Mouse (Mus musculus) adrenal gland, postnatal 36 days (tissue): ENCODE data around the gene Hsd3b4. TPM values are rescaled to one million over a fixed set of nuclear protein-coding genes. Genes with fewer than 3 reads are reported as not detected.
"Not testable (repeated sequence)": the region's sequence is repeated elsewhere in the genome, so short reads cannot be mapped to it uniquely, and the experiment has no call there.

Experiments
- DNase-seq, 2 experiments: peaks; one replicate each; pipeline ENCODE4 v3.0.0; 2021; ENCODE audit warnings: mixed read lengths in 1 of 2
- long read RNA-seq, 2 experiments: library from polyadenylated mRNA; stranded (forward); transcript quantifications; one replicate each; pipeline ENCODE4 v2.0.0; 2021; ENCODE audit warnings: borderline sequencing depth in 2 of 2
- total RNA-seq, 2 experiments: library from RNA; stranded (reverse); gene quantifications; 2 replicates each; pipeline ENCODE4 v1.2.3; 2021

Gene Hsd3b4
- total RNA-seq = not detected
- long read RNA-seq, experiment 1 = 0 reads
- long read RNA-seq, experiment 2 = 0 reads

DNA sequence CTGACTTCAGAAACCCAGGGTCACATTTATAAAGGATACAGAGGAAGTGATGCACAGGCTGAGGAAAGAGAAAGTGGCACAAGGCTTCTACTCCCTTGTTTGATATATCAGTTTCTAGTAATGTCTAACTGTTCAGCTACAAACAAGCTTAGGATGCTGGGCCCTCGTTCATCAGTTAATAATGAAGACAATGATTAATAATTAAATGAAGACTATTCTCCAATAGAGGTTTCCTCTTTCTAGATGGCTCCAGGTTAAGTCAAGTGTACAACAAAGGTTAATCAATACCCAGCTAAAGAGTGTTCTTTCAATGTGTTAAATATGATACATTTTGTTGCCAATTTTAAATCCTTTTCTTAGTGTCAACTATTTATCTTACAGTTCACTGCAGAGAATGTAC is at the start of gene Hsd3b4:
TSS of gene Hsd3b4 (minus strand) at position 101 of the 400 bp plus-strand sequence.
- DNase-seq = not testable (repeated sequence)

DNA sequence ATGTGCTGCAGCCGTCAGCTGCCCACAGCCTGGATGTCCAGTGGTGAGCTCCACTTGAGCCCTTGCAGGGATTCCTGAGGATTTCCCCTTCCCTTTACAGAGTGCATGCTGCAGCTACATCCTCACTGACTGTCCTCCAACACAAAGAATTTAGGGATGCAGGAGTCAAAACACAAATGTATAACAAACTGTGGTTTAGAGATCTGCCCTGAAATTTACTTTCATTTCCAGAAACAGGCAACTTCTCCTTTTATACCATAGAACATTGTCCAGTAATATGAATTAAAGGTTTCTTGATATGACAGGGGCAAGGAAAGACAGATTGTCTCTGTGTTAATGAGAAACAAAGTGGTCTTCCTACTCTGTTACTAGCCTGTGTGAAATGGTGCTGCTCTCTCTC is 40.5 kb upstream of the Hsd3b4 start:
- DNase-seq = not testable (repeated sequence)

DNA sequence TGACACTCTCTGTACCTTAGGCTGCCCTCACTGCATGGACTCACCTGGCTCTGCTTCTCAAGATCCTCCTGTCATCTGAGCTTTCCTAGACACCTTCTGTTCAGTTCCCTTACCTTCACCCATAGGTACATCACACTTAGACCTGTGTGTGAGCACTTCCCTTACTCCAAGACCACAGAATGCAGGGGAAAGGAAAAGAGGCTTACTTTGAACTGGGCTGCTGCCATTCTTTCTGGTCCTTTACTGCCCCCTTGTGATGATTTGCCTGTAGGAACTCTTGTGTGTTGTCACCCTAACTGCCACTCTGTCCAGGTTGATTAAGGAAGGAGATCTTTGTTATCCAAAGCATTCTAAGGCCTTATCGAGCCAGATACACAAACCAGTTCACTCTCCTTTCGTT is 39.9 kb upstream of the Hsd3b4 start:
- DNase-seq = not testable (repeated sequence)

DNA sequence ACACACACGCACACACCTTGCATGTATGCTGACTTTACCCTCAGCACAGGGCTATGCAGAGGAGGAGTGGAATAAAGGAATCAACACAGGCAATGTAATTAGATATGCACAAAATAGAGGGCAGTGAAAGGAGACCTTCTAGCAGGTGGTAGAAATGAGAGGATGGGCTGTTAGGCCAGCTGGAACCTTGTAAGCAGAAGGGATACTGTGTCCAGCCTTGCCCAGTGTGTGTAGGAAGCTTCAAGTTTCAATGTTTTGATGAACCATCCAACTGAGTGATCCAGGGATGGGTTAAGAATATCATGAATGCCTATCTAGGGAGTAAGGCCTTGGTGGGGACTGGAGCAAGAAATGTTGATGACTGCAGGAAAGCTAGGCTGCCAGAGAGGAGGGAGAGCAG is 38.2 kb upstream of the Hsd3b4 start:
- not testable (repeated sequence) for DNase-seq

DNA sequence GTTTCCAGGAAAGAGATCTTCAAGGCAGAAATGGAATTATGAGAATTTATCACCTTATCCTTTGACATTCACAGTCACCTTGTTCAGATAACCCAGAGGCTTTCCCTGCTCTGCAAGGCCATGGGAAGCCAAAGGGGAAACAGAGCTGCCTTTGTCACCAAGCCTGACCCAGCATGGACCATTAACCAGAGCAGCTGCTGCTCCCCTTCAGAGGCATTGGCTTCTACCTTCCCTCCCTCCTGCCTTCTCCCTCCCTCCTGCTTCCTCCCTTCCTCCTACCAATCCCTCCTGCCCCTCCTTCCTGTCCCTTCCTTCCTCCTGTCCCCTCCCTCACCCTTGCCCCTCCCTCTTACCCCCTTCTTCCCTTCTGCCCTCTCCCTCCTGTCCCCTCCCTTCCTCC is 37.3 kb upstream of the Hsd3b4 start:
- DNase-seq = not testable (repeated sequence)

DNA sequence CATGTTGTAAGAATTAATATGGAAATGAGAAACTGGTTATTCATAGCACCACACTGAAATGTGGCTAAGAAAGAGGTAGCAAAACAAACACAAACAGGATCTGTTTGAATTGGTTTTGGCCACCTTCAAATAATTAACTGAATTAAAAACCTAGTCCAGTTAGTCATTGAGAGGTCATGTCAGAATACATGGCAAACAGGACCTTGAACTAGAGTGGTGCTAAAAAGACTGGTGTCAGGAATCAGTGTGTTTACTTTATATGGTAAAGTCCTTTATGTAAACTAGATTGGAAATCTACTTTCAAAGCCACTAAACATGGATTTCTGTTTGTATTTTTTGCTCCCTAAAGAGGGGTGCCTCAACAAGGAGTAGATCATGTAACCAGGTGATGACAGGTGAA is 14.7 kb upstream of the Hsd3b4 start:
- not testable (repeated sequence) for DNase-seq

DNA sequence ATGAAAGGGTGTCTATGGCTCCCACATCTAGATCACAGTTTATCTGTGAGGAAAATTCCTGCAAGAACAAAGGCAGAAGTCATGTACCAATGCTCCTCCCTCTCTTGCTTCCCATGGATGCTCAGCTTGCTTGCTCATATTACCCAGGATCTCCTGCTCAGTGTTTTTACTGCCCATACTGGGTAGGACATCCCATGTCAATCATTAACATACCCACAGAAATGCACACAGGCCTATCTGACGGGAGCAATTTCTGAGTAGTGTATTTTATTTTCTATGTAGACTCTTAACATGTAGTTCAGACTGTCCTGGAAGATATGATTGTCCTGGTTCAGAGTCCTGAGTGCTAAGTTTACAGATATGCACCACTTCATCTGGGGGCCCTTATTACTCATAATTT is 14.2 kb upstream of the Hsd3b4 start:
- not testable (repeated sequence) for DNase-seq

DNA sequence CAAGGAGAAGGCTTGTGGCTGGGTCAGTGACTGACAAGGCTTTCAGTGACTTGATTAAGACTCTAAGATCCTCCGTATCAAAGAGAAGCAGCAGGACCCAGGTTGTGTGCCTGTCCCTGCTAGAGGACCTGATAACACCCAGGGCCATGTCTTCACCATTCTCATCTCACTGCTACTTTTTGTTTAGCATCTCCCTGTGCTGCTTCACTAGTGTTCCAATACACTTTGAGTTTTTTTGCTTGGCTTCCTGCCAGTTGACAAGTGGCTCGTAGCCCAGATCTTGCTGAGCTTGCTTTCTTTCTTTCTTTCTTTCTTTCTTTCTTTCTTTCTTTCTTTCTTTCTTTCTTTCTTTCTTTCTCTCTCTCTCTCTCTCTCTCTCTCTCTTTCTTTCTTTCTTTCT is 12.5 kb upstream of the Hsd3b4 start:
- not testable (repeated sequence) for DNase-seq

DNA sequence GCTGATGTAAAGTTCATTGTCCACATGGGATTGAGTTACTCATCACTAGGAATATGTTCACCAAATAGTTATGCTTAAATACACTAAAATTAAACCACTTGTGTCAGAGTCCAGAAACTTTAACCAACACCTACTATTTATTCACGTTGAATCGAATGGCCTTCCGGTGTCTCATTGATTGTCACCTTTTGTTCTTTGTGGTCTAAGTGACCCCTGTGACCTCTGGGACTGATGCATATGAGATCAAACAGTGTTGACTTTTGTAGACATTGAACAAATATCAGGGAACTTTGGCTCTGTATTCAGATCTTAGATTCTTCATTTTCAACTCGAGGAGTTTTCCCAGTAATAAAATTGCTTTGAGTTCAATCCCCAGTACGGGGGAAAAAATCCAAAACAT is 3.1 kb downstream of the Hsd3b4 start:
- not testable (repeated sequence) for DNase-seq

DNA sequence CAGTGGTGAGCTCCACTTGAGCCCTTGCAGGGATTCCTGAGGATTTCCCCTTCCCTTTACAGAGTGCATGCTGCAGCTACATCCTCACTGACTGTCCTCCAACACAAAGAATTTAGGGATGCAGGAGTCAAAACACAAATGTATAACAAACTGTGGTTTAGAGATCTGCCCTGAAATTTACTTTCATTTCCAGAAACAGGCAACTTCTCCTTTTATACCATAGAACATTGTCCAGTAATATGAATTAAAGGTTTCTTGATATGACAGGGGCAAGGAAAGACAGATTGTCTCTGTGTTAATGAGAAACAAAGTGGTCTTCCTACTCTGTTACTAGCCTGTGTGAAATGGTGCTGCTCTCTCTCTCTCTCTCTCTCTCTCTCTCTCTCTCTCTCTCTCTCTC is 12.9 kb downstream of the Hsd3b4 start:
- not testable (repeated sequence) for DNase-seq

DNA sequence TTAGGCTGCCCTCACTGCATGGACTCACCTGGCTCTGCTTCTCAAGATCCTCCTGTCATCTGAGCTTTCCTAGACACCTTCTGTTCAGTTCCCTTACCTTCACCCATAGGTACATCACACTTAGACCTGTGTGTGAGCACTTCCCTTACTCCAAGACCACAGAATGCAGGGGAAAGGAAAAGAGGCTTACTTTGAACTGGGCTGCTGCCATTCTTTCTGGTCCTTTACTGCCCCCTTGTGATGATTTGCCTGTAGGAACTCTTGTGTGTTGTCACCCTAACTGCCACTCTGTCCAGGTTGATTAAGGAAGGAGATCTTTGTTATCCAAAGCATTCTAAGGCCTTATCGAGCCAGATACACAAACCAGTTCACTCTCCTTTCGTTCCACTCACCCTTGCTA is 13.6 kb downstream of the Hsd3b4 start:
- not testable (repeated sequence) for DNase-seq

DNA sequence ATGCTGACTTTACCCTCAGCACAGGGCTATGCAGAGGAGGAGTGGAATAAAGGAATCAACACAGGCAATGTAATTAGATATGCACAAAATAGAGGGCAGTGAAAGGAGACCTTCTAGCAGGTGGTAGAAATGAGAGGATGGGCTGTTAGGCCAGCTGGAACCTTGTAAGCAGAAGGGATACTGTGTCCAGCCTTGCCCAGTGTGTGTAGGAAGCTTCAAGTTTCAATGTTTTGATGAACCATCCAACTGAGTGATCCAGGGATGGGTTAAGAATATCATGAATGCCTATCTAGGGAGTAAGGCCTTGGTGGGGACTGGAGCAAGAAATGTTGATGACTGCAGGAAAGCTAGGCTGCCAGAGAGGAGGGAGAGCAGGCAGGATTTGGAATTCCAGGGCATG is 15.3 kb downstream of the Hsd3b4 start:
- not testable (repeated sequence) for DNase-seq

DNA sequence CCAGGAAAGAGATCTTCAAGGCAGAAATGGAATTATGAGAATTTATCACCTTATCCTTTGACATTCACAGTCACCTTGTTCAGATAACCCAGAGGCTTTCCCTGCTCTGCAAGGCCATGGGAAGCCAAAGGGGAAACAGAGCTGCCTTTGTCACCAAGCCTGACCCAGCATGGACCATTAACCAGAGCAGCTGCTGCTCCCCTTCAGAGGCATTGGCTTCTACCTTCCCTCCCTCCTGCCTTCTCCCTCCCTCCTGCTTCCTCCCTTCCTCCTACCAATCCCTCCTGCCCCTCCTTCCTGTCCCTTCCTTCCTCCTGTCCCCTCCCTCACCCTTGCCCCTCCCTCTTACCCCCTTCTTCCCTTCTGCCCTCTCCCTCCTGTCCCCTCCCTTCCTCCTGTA is 16.1 kb downstream of the Hsd3b4 start:
- not testable (repeated sequence) for DNase-seq

DNA sequence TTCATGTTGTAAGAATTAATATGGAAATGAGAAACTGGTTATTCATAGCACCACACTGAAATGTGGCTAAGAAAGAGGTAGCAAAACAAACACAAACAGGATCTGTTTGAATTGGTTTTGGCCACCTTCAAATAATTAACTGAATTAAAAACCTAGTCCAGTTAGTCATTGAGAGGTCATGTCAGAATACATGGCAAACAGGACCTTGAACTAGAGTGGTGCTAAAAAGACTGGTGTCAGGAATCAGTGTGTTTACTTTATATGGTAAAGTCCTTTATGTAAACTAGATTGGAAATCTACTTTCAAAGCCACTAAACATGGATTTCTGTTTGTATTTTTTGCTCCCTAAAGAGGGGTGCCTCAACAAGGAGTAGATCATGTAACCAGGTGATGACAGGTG is 38.8 kb downstream of the Hsd3b4 start:
- DNase-seq = not testable (repeated sequence)

DNA sequence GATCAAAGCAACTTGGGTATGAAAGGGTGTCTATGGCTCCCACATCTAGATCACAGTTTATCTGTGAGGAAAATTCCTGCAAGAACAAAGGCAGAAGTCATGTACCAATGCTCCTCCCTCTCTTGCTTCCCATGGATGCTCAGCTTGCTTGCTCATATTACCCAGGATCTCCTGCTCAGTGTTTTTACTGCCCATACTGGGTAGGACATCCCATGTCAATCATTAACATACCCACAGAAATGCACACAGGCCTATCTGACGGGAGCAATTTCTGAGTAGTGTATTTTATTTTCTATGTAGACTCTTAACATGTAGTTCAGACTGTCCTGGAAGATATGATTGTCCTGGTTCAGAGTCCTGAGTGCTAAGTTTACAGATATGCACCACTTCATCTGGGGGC is 39.3 kb downstream of the Hsd3b4 start:
- not testable (repeated sequence) for DNase-seq

DNA sequence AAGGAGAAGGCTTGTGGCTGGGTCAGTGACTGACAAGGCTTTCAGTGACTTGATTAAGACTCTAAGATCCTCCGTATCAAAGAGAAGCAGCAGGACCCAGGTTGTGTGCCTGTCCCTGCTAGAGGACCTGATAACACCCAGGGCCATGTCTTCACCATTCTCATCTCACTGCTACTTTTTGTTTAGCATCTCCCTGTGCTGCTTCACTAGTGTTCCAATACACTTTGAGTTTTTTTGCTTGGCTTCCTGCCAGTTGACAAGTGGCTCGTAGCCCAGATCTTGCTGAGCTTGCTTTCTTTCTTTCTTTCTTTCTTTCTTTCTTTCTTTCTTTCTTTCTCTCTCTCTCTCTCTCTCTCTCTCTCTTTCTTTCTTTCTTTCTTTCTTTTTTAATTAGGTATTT is 41.0 kb downstream of the Hsd3b4 start:
- not testable (repeated sequence) for DNase-seq

DNA sequence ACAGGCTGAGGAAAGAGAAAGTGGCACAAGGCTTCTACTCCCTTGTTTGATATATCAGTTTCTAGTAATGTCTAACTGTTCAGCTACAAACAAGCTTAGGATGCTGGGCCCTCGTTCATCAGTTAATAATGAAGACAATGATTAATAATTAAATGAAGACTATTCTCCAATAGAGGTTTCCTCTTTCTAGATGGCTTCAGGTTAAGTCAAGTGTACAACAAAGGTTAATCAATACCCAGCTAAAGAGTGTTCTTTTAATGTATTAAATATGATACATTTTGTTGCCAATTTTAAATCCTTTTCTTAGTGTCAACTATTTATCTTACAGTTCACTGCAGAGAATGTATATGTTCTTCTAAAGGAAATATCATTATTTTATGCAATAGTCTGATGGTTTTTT is 53.3 kb downstream of the Hsd3b4 start, which contains the start of gene Gm4450:
TSS of gene Gm4450 (minus strand) at position 101 of the 400 bp plus-strand sequence.
- DNase-seq = not testable (repeated sequence)

DNA sequence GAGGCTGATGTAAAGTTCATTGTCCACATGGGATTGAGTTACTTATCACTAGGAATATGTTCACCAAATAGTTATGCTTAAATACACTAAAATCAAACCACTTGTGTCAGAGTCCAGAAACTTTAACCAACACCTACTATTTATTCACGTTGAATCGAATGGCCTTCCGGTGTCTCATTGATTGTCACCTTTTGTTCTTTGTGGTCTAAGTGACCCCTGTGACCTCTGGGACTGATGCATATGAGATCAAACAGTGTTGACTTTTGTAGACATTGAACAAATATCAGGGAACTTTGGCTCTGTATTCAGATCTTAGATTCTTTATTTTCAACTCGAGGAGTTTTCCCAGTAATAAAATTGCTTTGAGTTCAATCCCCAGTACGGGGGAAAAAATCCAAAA is 56.5 kb downstream of the Hsd3b4 start:
- DNase-seq = not testable (repeated sequence)

Other genes with a start within 250 kb of the Hsd3b4 start
- 10 to 100 TPM in 1 of 2 experiments, 1 to 10 TPM in 1; 8.8 to 12.2 TPM for gene Hmgcs2, start 230.1 kb downstream of the Hsd3b4 start, total RNA-seq
- 10 to 100 TPM; 14.7 to 16.0 TPM for gene Phgdh, start 170.5 kb downstream of the Hsd3b4 start, total RNA-seq
- gene Zfp697, start 128.1 kb downstream of the Hsd3b4 start, total RNA-seq = 1 to 10 TPM; 5.1 to 5.8 TPM
- not detected for gene Gm4450, start 53.4 kb downstream of the Hsd3b4 start, total RNA-seq
- not detected for gene Gm10681, start 78.3 kb upstream of the Hsd3b4 start, total RNA-seq
- not detected for gene Hsd3b5, start 119.7 kb upstream of the Hsd3b4 start, total RNA-seq
- under 1 TPM in 1 of 2 experiments, not detected in 1; 0.10 TPM for gene Hsd3b2, start 214.0 kb upstream of the Hsd3b4 start, total RNA-seq